Mouse (Mus musculus): ENCODE measurements at regions not wholly inside any gene's neighbourhood (a gene's known extent, or its start where the extent isn't known, plus 50 kb on each side); places are given as distances from the start of the nearest gene placed in this dataset.

- DNase-seq = no peak
Measured at GRCm38 (mm10) chr15:63532337-63533055, 312.5 kb downstream of the Gsdmc2 start.

GRCm38 (mm10) chr15:63527318-63527717 is 317.7 kb downstream of the Gsdmc2 start:
- DNase-seq = no peak

- no peak for DNase-seq
Measured at GRCm38 (mm10) chr15:63526820-63527219, 318.2 kb downstream of the Gsdmc2 start.

- no peak for DNase-seq
Measured at GRCm38 (mm10) chr15:63517301-63517700, 327.7 kb downstream of the Gsdmc2 start.

GRCm38 (mm10) chr15:63500453-63500852 is 344.5 kb downstream of the Gsdmc2 start:
- DNase-seq = no peak

GRCm38 (mm10) chr15:63498483-63498882 is 346.5 kb downstream of the Gsdmc2 start:
- no peak for DNase-seq

GRCm38 (mm10) chr15:63497207-63497606 is 347.8 kb downstream of the Gsdmc2 start:
- DNase-seq = no peak

- DNase-seq = no peak
Measured at GRCm38 (mm10) chr15:63484910-63485309, 360.1 kb downstream of the Gsdmc2 start.

GRCm38 (mm10) chr15:63484217-63484887 is 360.6 kb downstream of the Gsdmc2 start:
- DNase-seq = no peak

- no peak for DNase-seq
Measured at GRCm38 (mm10) chr15:63479270-63479805, 365.6 kb downstream of the Gsdmc2 start.

GRCm38 (mm10) chr15:63466916-63467315 is 378.1 kb downstream of the Gsdmc2 start:
- no peak for DNase-seq

GRCm38 (mm10) chr15:63452529-63452928 is 392.4 kb downstream of the Gsdmc2 start:
- DNase-seq = no peak

- no peak for DNase-seq
Measured at GRCm38 (mm10) chr15:63446288-63446687, 398.7 kb downstream of the Gsdmc2 start.

- DNase-seq = no peak
Measured at GRCm38 (mm10) chr15:63445016-63445415, 400.0 kb downstream of the Gsdmc2 start.

GRCm38 (mm10) chr15:63442146-63442780 is 402.7 kb downstream of the Gsdmc2 start:
- no peak for DNase-seq

GRCm38 (mm10) chr15:63412649-63413048 is 432.3 kb downstream of the Gsdmc2 start:
- DNase-seq = peak; percentile 7 to 22

- DNase-seq = no peak
Measured at GRCm38 (mm10) chr15:63411771-63412118, 433.2 kb downstream of the Gsdmc2 start.

GRCm38 (mm10) chr15:63410994-63411770 is 433.8 kb downstream of the Gsdmc2 start:
- DNase-seq = no peak

GRCm38 (mm10) chr15:63400445-63400844 is 444.5 kb downstream of the Gsdmc2 start:
- DNase-seq = no peak

GRCm38 (mm10) chr15:63400011-63400410 is 445.0 kb downstream of the Gsdmc2 start:
- no peak for DNase-seq

- no peak for DNase-seq
Measured at GRCm38 (mm10) chr15:63397485-63397884, 447.5 kb downstream of the Gsdmc2 start.

GRCm38 (mm10) chr15:63377258-63377657 is 467.7 kb downstream of the Gsdmc2 start:
- no peak for DNase-seq

Measured in lung, postnatal 4 days (tissue).